Mouse (Mus musculus): ENCODE measurements around the gene Abtb2.

The Abtb2 gene

GRCm38 (mm10) chr2:103667962-103668815, 102.1 kb downstream of the Abtb2 start:
- no peak for DNase-seq

DNA sequence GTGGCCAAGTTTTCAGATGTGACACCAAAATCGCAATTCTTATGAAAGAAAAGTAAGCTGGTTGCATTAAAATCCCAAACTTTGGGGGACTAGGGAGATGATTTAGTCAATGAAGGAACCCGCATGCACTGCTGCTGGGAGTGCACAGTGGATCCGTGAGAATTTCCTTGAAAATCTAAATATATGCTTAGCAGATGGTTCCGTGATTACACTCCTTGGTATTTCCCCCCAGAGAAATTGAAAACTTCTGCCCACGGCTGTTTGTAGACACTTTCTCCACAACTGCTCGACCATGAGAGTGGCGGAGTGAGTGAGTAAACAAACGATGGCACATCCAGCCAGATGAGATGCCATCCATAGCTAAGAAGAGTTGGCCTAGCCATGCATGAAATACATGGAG, 102.8 kb downstream of the Abtb2 start:
- DNase-seq: no peak

GRCm38 (mm10) chr2:103669561-103669960, 103.5 kb downstream of the Abtb2 start:
- DNase-seq: no peak

DNA sequence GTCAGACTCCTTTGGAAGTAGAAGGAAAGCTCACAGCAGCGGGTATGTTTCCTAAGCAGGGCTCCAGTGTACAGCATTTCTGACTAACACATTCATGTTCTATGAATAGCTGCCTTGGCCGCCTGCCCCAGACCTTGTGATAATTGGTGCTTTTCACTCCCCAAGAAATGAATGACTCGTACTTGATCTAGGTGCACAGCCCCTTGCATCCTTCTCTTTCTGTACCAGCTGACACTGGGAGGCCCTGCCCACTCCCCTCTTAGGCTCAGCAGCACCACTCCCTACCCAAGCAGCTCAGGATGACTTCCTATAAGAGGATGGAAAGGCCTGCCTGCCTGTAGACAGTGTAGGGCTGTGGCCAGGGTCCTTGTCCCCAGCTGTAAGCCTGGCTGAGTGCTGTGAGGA, 104.2 kb downstream of the Abtb2 start:
- peak; percentile 7 for DNase-seq

DNA sequence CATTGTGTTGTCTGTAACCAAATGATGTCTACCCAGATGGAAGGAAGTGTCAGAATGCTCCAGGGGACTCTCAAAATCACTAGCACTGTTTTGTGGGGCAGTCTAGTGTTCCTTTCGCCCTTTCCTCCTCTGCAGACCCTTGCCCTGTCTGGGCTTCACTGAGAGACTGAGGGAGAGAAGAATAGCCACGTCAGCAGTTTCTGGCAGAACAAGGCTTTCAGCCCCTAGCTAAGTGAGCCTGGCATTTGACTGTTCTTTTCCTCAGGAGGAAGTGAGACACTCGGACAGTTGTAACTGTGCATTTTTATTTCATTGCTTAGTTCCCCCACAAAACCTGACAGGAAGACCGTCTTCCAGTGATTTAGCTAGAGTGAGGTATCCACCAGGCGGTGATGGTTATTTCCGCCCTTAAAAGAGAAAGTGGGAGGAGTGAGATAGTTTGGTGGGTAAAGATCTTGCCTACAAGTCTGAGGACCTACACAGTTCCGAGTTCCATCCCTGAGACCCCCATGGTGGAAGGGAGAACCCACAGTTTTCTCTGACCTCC, 106.5 kb downstream of the Abtb2 start:
- no peak for DNase-seq

DNA sequence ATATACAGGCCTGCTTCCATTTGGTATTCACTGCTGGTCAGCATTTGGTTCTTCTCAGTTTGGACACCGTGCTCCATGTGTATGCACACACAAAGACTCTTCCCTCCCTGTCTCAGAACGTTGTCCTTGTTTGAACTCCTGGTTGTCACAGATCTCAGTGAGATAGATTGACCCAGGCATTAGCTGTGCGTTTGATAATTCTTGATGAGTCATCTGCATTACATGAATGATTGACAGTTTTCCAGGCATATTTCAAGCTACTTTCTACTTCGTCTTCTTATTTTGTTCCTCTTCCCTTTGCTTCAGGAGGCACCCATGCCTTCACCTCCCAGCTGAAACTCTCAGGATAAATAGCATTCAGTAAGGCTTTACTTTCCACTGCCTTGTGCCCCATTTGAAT, 107.5 kb downstream of the Abtb2 start:
- DNase-seq: no peak

DNA sequence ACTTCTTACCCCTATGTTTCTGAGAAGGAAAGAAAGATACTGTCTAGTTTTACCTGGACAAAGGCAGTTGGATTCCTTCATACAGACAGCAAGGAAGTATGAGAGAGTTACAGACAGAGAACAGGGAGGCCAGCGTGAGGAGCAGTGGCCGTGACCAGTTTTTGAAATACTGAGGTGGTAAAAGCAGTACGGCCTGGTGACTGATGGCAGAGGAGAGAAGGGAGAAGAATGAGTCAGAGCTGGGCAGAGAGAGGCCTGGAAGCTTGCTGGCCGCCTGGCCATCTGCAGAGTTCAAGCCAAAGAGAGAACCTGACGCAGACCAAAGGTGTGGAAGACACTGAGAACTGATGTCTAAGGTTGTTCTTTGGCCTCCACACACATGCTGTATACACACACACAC, 109.3 kb downstream of the Abtb2 start:
- no peak for DNase-seq

- no peak for DNase-seq
Measured at GRCm38 (mm10) chr2:103676808-103677207, 110.7 kb downstream of the Abtb2 start.

DNA sequence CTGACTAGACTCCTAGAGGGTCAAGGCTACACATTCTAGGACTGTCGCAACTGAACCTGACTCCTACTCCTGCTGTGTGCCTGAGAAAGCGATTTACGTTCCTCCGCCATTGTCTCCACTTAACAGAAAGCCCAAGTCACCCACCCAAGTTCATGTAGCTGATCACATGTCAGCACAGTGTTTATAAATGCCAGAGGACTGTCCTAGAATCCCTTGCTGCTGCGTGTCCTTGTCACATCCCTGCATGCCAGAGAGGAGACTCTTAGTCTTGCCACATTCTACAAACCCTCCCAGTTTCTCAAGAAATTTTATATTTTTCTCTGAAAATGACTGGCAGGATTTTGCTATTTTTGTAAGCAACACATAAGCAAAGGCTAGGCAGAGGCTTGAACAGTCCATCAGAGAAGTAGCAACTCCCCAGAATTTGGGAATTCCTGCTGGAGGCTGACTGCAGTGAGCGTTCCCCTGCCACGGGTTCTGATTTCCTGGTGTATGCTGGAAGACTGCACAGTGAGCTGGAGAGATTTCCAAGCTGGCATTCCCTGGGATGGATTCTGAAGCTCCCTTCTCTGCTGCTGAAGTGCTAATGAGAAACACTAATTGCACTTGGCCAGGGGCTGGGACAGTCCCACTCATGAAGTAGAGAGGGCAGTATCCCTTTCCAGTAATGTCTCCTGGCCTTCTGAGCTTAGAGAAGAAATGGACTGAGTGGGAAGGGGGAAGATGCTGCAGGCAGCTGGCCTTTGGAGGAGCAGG, 111.7 kb downstream of the Abtb2 start:
- no peak for DNase-seq

DNA sequence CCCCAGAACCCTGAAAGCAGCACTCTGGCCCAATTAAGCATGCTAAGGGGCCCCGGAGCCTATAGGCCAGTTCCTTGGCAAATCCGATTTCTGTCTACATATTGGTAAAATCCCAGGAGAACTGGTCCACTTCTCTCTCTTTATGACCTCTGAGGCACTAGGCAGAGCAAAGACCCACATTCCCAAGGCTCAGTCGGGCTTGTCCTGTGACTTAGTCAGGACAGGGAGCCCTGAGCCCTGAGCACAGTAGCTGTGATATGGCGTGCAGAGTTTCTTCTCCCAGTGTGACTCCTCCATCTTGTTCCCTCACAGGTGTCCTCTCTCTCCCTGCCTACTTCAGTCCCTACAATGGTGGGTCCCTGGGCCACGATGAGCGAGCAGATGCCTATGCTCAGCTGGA, 112.3 kb downstream of the Abtb2 start:
- no peak for DNase-seq

DNA sequence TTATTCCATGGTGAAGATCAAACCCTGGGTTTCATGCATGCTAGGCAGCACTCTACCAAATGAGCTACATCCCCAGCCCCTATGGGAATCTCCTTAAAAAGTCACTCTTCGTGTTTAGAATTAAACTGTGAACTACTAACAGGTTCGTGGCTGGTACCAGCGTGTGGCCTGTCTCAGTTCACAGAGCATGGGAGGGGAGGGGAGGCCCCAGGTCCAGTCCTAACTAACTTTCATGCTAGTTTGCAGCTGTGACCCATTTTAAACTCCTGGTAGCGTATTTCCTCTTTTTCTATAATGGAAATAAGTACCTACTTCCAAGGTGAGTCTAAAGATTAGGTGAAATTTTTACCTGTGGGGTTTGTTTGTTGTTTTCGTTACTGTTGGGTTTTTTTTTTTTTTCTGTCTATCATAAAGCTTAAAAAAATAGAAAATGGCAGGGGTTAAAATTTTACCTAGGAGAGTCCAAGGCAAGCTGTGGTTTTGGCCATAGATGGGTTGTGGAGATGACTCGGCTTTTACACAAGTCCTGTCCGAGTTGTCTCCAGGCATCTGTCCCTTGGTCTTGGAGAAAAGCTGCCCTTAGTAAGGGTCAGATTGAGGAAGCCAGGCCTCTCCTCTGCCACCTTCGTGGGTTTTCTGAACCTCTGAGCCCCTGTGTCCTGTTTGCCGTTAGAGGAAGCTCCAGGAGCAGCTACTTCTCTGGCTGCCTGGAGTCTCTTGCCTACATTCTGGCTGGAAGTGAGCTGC, 114.4 kb downstream of the Abtb2 start:
- no peak for DNase-seq

- no peak for DNase-seq
Measured at GRCm38 (mm10) chr2:103681149-103681548, 115.0 kb downstream of the Abtb2 start.

DNA sequence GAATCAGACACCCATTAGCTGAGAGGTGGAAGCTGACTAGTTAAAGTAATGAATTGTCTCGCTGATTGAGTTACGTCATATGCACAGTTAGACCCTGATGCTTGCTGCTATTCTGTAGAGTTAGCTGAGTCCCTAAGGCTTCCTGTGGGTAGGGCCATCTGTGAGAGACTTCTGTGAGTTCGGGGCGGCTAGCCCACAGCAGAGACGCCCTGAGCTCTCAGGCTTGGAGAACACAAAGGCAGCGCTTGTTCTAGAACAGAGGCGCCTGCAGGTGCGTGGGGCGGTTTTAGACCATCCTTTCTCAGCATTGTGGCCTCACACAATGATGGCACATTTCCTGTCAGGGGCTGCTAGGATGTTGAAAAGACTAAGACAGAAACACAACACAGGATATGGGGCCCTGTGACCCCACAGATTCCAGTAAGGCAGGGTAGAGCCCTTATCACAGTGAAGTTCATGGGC, 116.2 kb downstream of the Abtb2 start:
- DNase-seq: no peak

DNA sequence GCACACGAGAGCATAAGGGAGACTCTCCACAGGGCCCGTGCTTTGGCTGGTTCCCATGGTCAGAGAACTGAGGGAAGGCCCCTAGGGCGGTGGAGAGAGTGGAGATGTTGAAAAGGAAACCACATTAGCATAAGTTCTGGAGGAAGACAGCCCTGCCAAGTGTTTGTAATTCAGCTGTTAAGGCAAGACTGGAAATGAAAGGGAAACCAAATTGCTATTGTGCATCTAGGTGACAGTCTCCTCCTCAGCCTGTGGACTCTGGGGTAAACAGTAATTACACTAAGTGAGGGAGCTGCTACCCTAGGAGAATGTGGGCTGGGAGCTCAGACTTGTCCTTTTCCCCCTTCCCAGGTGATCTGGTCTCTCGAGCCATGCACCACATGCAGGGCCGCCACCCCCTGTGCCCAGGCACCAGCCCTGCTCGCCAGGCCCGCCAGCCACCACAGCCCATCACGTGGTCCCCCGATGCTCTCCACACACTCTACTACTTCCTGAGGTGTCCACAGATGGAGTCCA, 116.9 kb downstream of the Abtb2 start:
- no peak for DNase-seq

DNA sequence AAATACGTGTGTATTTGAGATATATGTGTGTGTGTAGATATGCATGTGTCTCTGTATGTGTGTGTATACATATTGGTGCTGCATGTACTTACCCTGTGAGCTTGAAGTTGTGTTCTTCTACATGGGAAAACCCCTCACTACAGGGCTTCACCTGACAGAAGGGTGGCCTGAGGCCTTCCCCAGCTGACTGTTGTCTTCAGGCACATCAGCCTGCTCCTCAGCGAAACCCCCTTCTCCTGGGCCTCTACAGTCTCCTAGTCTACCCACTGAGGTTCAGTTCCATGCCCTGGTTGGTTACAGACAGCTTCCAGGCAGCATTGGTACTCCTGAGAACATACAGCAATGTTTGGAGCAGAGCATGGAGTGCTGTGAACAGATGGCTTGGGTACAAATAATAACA, 118.3 kb downstream of the Abtb2 start:
- DNase-seq: no peak

DNA sequence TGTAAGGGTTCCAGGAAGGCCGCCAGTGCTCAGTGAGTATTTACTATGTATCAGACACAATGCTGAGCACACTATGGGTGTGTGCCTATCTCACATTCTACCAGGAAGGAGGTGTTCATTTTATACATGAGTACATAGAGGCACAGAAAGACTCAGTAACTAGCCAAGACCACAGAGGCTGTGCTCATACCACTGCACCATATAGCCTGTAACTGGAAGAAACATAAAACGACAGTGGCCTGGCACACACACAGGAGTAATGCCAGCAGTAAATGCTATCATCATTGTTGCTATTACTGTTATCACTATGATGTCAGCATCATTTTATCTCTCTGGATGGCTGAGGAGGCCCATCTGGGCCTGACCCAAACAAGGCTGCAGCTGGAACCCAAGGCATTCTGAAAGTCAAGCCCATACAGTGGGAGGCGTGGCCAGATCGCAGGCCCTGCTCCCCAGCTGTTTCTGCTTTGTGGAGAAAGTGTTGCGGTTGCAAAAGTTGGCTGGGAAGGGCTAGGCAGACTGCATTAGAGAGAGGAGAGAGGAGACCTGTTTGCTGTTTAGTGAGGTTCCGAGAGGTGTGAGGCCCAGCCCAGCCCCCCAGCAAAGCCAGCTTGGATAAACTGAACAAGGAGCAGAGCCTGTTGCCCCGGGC, 118.9 kb downstream of the Abtb2 start:
- DNase-seq: no peak

DNA sequence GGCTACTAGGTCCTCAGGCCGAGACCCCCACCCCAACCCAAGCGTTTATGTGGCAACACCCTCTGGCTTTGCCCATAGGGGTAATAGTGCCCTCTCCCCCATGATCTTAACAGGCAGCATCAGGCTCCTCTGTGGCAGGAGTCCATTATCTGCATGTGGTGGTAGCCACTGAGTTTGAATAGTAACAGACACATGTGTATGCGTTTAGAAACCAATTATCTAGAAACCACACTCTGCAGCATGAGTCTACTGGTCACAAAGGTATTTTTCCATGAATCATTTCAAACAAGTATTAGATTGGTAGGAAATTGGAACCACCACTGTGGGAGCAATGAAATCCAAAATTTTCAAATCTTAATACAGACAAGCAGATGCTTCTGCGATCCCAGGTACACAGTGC, 119.5 kb downstream of the Abtb2 start:
- no peak for DNase-seq

DNA sequence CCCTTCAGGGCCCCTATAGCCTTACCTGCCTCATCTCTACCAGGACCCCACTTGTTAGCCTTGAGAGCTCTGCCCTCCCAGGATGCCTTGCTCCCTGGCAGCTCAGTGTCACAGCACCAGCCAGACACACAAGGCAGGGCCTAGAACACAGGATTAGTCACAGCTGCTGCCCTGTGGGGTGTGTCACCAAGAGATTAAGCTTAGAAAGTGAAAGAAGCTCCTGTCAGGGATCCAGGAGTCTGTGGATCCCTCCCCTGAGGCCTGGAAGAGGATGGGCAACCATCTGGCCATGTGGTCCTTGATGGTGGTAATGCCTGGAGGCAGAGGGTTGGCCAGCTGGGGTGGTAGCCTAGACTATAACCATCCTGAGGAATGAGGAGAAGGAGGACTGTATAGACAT, 121.0 kb downstream of the Abtb2 start:
- no peak for DNase-seq

- no peak for DNase-seq
Measured at GRCm38 (mm10) chr2:103687888-103688287, 121.8 kb downstream of the Abtb2 start.

- DNase-seq: peak; percentile 32
Measured at GRCm38 (mm10) chr2:103690425-103690824, 124.3 kb downstream of the Abtb2 start.

- DNase-seq: no peak
Measured at GRCm38 (mm10) chr2:103690828-103691227, 124.7 kb downstream of the Abtb2 start.

DNA sequence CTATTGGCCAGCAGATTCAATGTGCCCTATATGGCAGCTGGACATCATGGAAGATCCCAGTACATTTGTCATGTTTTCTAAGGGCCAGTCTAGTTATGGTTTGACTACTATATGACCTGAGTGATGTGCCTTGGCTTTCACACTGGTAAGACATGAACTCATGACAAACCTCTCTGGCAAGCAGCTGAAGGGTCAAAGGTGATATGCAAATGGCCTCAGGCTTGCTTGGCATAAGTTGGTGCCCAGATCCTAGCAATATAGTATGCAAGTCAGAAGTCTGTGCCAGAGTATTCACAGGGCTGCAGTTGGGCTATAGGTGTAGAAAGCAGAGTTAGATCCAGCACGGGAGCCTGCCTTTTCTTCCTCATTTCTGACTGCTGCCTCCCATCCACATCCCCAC, 125.2 kb downstream of the Abtb2 start:
- no peak for DNase-seq

Data from cerebellum, adult 11-12 months (tissue).